Mouse (Mus musculus) forebrain, embryonic 16.5 days (tissue): ENCODE measurements around the gene Snw1. TPM values are rescaled to one million over a fixed set of nuclear protein-coding genes. Genes with fewer than 3 reads are reported as not detected.
A peak's percentile ranks its signal among the peaks of the same experiment; 100 is the strongest.

Experiments used
- ATAC-seq: fragments of 200-750 bp; cut with Nextera tagmentation; 2 replicates; pipeline ENCODE4 v1.8.0; 2017; ENCODE audit warnings: mild to moderate bottlenecking, moderate library complexity
- H3K27ac ChIP-seq: fragments of 300-500 bp; sonication (generic); 2 replicates; pipeline ENCODE4 v1.5.1; 2014; ENCODE audit warnings: low read length, control low read depth
- H3K27me3 ChIP-seq: fragments of 300-500 bp; sonication (generic); replicated peaks from 2 replicates; pipeline ENCODE4 v1.6.1; 2014; ENCODE audit warnings: low read length; ENCODE audit not compliant: control insufficient read depth, insufficient read depth
- H3K36me3 ChIP-seq: fragments of 300-500 bp; sonication (generic); 2 replicates; pipeline ENCODE4 v1.6.1; 2014; ENCODE audit not compliant: control insufficient read depth, insufficient read depth
- H3K4me1 ChIP-seq: fragments of 300-500 bp; sonication (generic); replicated peaks from 2 replicates; pipeline ENCODE4 v1.6.1; 2014; ENCODE audit warnings: low read length; ENCODE audit not compliant: control insufficient read depth, insufficient read depth
- H3K4me2 ChIP-seq: fragments of 300-500 bp; sonication (generic); 2 replicates; pipeline ENCODE4 v1.6.1; 2014; ENCODE audit warnings: mild to moderate bottlenecking, low read length, control low read depth
- H3K4me3 ChIP-seq: fragments of 300-500 bp; sonication (generic); replicated peaks from 2 replicates; pipeline ENCODE4 v1.5.1; 2014; ENCODE audit warnings: mild to moderate bottlenecking, low read length, control low read depth
- H3K9ac ChIP-seq: fragments of 300-500 bp; sonication (generic); replicated peaks from 2 replicates; pipeline ENCODE4 v1.6.1; 2014; ENCODE audit warnings: low read depth, low read length, control low read depth
- H3K9me3 ChIP-seq: fragments of 300-500 bp; sonication (generic); 2 replicates; pipeline ENCODE4 v1.6.1; 2016; ENCODE audit warnings: low read length; ENCODE audit not compliant: control insufficient read depth
- WGBS: fragments of 180-500 bp; shearing (Covaris S2); extraction: QIAGEN DNeasy Blood & Tissue Kit; methylation state at CpG from one replicate; pipeline ENCODE4 v1.1.7; 2014; 5-methylcytosine and 5-hydroxymethylcytosine counted together
- microRNA-seq: library from miRNA; unstranded; fragments of <30 nt; microRNA quantifications from one replicate; pipeline ENCODE4, GENCODE M21; 2017
- polyA plus RNA-seq: library from polyadenylated mRNA; unstranded; fragments of >200 nt; fragmentation: Nextera tagmentation; extraction: Ambion mirVana; gene quantifications from 2 replicates; pipeline ENCODE4 v1.2.1, GENCODE M21; 2015

Snw1 gene
- polyA plus RNA-seq, 1 experiment from 2014 or later: 116 TPM

DNA sequence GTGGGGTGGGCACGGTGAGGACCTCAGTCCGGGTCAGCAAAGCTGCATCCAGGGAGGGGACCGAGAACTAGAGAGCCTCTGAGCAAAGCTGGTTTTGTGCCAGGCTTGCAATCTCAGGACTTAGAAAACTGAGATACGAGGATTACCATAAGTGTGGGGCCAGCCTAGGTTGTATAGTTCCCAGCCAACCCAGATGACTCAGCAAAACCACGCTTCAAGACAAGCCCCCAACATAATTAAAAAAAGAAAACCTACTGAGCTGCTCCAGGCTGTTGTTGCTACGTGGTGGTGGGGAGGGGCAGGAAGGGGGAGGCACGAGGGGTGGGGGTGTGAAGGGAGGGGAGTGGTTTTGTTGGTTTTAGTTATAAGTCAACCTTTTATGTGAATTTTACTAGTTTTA is 61.1 kb downstream of the Snw1 start:
- H3K9me3 ChIP-seq: no peaks in the 10 kb centered on the region
- no peaks in the 10 kb centered on the region for H3K4me1 ChIP-seq
- WGBS: 60% methylated on average over 7 of the region's 7 CpGs

DNA sequence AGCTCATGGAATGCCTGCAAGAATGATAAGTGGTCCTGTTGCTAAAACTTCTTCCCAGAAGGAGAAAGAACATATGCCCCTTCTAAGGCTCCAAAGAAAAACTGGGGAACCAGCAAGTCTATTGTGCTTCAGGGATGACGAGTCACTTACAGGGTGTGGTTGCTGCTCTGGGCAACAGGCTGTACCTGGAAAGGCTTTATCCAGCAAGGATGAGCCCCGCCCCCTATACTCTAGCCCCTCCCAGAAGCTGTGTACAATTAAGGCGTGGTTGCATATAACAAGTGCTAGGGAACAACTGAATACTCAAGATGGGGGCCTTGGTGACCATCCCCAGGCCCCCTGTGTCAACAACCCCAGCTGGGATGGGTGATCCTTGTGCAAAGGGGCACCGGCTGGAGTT is 63.0 kb downstream of the Snw1 start:
- ATAC-seq: no peak
- H3K27ac ChIP-seq: no peak overlapping the region
- H3K27me3 ChIP-seq: no peaks in the 10 kb centered on the region
- no peaks in the 10 kb centered on the region for H3K4me1 ChIP-seq
- no peaks in the 10 kb centered on the region for H3K36me3 ChIP-seq
- H3K9me3 ChIP-seq: no peaks in the 10 kb centered on the region
- H3K4me2 ChIP-seq: no peak overlapping the region
- no peak overlapping the region for H3K4me3 ChIP-seq
- 78% methylated on average over 4 of the region's 4 CpGs for WGBS
- no peak overlapping the region for H3K9ac ChIP-seq

More for the DNA sequence above, 61.1 kb downstream of the Snw1 start:
- ATAC-seq: no peak
- Histone ChIP-seq H3K36me3 (no peaks in the 10 kb centered on the region), H3K4me3 (no peak overlapping the region), H3K9ac (no peak overlapping the region), H3K27ac (no peak overlapping the region), H3K27me3 (no peaks in the 10 kb centered on the region), H3K4me2 (no peak overlapping the region)

DNA sequence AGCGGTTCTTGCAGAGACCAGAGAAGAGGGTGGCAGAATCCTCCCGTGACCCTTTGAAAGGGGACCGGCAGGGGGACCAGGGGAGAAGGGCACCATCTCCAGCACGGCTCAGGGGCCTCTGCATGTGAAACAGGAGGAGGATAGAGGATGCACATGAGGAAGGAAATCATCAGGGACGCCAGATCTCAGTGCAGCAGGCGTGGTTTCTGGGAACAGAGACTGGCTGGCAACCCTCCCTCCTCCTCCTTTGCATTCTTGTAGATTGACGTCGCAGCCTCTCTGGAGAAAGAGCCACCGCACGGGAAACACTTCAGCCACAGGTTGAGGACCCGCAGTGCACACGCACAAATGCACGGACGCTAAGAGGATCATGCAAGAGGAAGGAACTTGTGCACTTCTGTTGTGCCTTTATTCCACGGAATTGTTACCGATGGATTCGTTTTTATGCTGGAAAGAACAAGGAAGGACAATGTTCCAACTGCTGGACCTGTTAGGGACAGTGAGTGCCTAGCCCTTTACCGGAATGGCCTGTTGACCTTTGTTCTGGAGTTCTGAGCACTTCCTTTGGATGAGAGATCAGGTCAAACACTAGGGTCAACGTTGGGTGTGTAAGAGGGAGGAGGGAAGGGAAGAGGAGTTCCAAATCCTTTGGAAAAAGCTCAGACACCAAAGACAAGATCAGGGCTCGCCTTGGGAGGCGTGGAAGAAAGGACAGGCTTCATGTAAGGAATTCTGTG is 64.0 kb downstream of the Snw1 start:
- no peaks in the 10 kb centered on the region for H3K27me3 ChIP-seq
- no peaks in the 10 kb centered on the region for H3K4me1 ChIP-seq
- no peaks in the 10 kb centered on the region for H3K36me3 ChIP-seq
- H3K27ac ChIP-seq: no peak overlapping the region
- H3K9me3 ChIP-seq: no peaks in the 10 kb centered on the region
- ATAC-seq: no peak
- 45% methylated on average over 21 of the region's 21 CpGs for WGBS
- H3K9ac ChIP-seq: no peak overlapping the region
- no peak overlapping the region; the same call in 1 of the 2 replicates for H3K4me2 ChIP-seq
- no peak overlapping the region for H3K4me3 ChIP-seq

DNA sequence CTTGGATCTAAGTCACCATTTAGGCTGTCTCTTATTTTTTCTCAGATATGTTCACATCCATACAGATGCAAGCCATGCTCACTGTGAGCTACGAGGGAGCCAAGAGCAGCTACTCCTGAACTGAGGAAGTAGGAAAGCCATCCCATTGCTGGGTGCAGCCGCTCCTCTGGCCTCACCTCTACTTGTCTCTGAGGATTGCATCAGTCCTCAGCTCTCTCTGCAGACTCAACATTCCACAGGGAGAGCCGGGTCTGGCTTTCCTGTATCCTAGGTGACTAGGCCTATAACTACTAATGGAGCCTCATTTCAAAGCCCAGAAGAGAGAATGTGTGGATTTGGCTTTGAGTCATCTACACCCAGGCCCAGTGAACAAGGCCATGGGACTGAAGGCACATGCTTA is 66.4 kb downstream of the Snw1 start:
- H3K27ac ChIP-seq: no peak overlapping the region
- H3K9me3 ChIP-seq: no peaks in the 10 kb centered on the region
- 87% methylated on average over 3 of the region's 3 CpGs for WGBS
- H3K4me3 ChIP-seq: no peak overlapping the region
- no peaks in the 10 kb centered on the region for H3K27me3 ChIP-seq
- no peaks in the 10 kb centered on the region for H3K4me1 ChIP-seq
- H3K4me2 ChIP-seq: no peak overlapping the region
- no peaks in the 10 kb centered on the region for H3K36me3 ChIP-seq
- H3K9ac ChIP-seq: no peak overlapping the region
- no peak for ATAC-seq

DNA sequence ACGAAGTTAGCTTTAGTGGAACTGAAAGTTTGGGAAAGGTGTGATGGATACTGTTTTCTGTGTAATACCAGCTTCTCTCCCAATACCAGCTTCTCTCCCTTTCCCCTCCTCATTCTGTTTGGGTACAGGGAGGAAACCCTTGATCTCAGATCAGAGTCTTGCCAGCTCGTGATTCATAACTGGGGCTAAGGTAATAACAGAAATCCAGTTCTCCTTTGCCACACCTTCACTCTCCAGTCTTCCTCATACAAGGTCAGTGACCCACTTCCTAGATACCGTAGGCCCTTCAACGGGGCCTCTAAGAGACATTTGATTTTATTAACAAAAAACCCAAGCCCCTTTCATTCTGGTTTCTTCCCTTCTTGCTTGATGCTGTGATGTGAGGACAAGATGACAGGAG is 66.9 kb downstream of the Snw1 start:
- H3K9ac ChIP-seq: no peak overlapping the region
- no peak overlapping the region for H3K4me2 ChIP-seq
- no peaks in the 10 kb centered on the region for H3K9me3 ChIP-seq
- H3K36me3 ChIP-seq: no peaks in the 10 kb centered on the region
- no peaks in the 10 kb centered on the region for H3K4me1 ChIP-seq
- 94% methylated on average over 4 of the region's 4 CpGs for WGBS
- no peak overlapping the region for H3K4me3 ChIP-seq
- H3K27me3 ChIP-seq: no peaks in the 10 kb centered on the region
- no peak for ATAC-seq
- H3K27ac ChIP-seq: no peak overlapping the region

DNA sequence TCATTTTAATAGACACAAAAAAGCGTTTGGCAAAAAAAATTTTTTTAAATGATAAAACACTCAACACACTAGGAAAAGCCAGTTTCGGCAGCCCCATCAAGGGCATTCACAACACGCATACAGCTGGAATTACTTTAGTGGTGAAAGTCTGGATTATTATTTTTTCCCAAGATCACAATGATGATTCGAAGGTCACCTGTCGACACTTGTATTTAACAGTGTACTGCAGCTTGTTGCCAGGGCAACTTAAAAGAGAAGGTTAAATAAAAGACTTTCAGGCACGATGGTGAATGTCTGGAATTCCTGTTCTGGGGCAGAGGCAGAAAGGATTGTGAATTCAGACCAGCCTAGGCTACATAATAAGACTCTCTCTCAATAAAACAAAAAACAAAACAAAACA is 70.2 kb downstream of the Snw1 start:
- Histone ChIP-seq H3K4me1 (no peaks in the 10 kb centered on the region), H3K36me3 (no peaks in the 10 kb centered on the region), H3K27me3 (no peaks in the 10 kb centered on the region), H3K4me2 (no peak overlapping the region), H3K4me3 (no peak overlapping the region), H3K9ac (no peak overlapping the region), H3K9me3 (no peaks in the 10 kb centered on the region), H3K27ac (no peak overlapping the region)
- WGBS: 61% methylated on average over 6 of the region's 6 CpGs
- ATAC-seq: no peak

DNA sequence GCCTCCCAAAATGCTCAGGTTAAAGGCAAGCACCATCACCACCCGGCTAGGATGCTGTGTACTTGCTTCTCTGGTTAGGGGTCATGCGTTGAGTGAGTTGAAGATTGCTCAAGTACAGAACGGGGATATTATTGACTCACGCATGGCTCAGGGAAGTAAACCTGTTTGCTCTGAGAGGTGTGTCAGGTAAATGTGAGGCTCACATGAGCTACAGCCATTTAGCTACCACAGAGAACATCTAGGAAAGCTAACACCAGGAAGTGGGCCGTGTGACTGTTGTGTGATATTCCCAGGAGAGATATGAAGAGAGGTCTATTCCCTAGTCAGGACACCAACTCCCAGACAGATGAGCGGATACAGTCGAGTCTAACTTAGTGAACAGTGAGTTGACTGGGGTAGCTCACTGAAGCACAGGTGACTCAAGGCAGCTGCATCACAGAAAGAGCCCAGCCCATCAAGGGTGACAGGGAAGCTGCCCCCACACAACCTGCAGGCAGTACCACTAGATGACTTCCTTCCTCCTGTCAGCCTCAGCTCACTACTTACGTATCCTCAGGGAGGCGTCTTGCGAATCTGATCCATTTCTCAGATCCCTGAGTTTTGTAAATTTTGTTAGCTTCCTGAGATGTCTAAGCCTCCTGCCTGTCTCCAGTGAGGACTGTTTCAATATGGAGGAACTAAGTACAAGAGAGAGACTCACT is 72.8 kb downstream of the Snw1 start:
- no peaks in the 10 kb centered on the region for H3K4me1 ChIP-seq
- no peak overlapping the region for H3K27ac ChIP-seq
- H3K9me3 ChIP-seq: no peaks in the 10 kb centered on the region
- H3K27me3 ChIP-seq: no peaks in the 10 kb centered on the region
- H3K4me3 ChIP-seq: no peak overlapping the region
- H3K9ac ChIP-seq: no peak overlapping the region
- H3K4me2 ChIP-seq: no peak overlapping the region
- ATAC-seq: no peak
- no peaks in the 10 kb centered on the region for H3K36me3 ChIP-seq
- WGBS: 91% methylated on average over 10 of the region's 10 CpGs

Small RNA genes lying within 50 kb of the gene (microRNA-seq; reads per million reads assigned to microRNA genes)
- 36.8 reads per million, percentile 40 among the genes with 10 or more reads in this experiment for gene Mir3068

Other genes starting within 250 kb of the Snw1 start
- gene Noxred1, start 233.5 kb downstream of the Snw1 start, polyA plus RNA-seq: 1.6 TPM in 2 replicates
- 79.1 and 80.9 TPM in 2 replicates for gene Vipas39, start 206.0 kb downstream of the Snw1 start, polyA plus RNA-seq
- gene Ahsa1, start 205.8 kb downstream of the Snw1 start, polyA plus RNA-seq: 222 TPM in 2 replicates
- gene Ism2, start 172.6 kb downstream of the Snw1 start, polyA plus RNA-seq: 0.62 and 1.1 TPM in 2 replicates
- 60.6 and 67.6 TPM in 2 replicates for gene Sptlc2, start 83.9 kb downstream of the Snw1 start, polyA plus RNA-seq
- gene Slirp, start 28.4 kb downstream of the Snw1 start, polyA plus RNA-seq: 211 and 233 TPM in 2 replicates
- 42.3 and 47.1 TPM in 2 replicates for gene Alkbh1, start 28.3 kb downstream of the Snw1 start, polyA plus RNA-seq
- not detected in 2 replicates for gene Gm5788, start 22.4 kb upstream of the Snw1 start, polyA plus RNA-seq
- gene Gm8300, start 42.0 kb upstream of the Snw1 start, polyA plus RNA-seq: not detected in 2 replicates
- not detected in 2 replicates for gene Oog1, start 130.4 kb upstream of the Snw1 start, polyA plus RNA-seq
- not detected in 2 replicates for gene Gm4027, start 146.6 kb upstream of the Snw1 start, polyA plus RNA-seq
- gene Gm16381, start 172.3 kb upstream of the Snw1 start, polyA plus RNA-seq: not detected in 2 replicates